Comparison of ENCODE assay signal across 30 mouse cellular contexts in the genomic region with DNA sequence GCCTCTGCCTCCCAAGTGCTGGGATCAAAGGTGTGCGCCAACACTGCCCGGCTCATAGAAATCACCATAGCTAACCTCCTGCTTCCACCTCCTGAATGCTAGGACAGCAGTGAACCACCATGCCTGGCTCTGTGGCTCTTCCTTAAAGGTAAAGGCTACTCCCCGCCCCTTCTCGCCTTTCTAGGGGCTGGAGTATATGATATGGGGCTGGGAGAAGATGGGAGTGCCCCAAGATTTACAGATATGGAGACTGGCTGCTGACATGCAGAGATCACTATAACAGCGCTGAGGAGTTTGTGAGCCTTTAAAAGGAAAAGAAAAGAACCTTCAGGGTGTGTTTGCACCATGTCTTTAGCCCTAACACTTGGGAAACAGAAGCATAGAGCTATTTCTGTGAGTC. TPM values are rescaled to one million over a fixed set of nuclear protein-coding genes. Genes with fewer than 3 reads are reported as not detected.
"Had no signal": no experiment of that assay in that cellular context is flagged by ENCODE, and none has a peak within 500 bp of the region (broad histone marks: within the 10 kb centered on the region; RNA-seq: fewer than 3 reads in every experiment).

No protein-coding gene starts in this region.

- H3K4me2 ChIP-seq: limb, embryonic 12.5 days; limb, embryonic 15.5 days; midbrain, embryonic 12.5 days; midbrain, embryonic 15.5 days; neural tube, embryonic 12.5 days; neural tube, embryonic 15.5 days; stomach, embryonic 15.5 days had no signal

- H3K9ac ChIP-seq: limb, embryonic 12.5 days; limb, embryonic 15.5 days; midbrain, embryonic 12.5 days; midbrain, embryonic 15.5 days; neural tube, embryonic 12.5 days; neural tube, embryonic 15.5 days; stomach, embryonic 15.5 days had no signal

- H3K4me3 ChIP-seq: left cerebral cortex, adult 2 months; limb, embryonic 12.5 days; limb, embryonic 15.5 days; midbrain, embryonic 12.5 days; midbrain, embryonic 15.5 days; neural tube, embryonic 12.5 days; neural tube, embryonic 15.5 days; stomach, embryonic 15.5 days had no signal

- H3K27me3 ChIP-seq: limb, embryonic 12.5 days; limb, embryonic 15.5 days; midbrain, embryonic 12.5 days; midbrain, embryonic 15.5 days; neural tube, embryonic 12.5 days; neural tube, embryonic 15.5 days; stomach, embryonic 15.5 days had no signal

- H3K9me3 ChIP-seq: limb, embryonic 12.5 days; limb, embryonic 15.5 days; midbrain, embryonic 15.5 days; neural tube, embryonic 12.5 days; neural tube, embryonic 15.5 days; stomach, embryonic 15.5 days had no signal

- H3K27ac ChIP-seq: left cerebral cortex, adult 2 months; limb, embryonic 12.5 days; limb, embryonic 15.5 days; midbrain, embryonic 12.5 days; midbrain, embryonic 15.5 days; neural tube, embryonic 12.5 days; neural tube, embryonic 15.5 days; stomach, embryonic 15.5 days had no signal

- DNase-seq: kidney, adult 18-20 months; kidney, adult 9 months; kidney, postnatal 36 days; layer of hippocampus, postnatal 36 days; left cerebral cortex, postnatal 4 days; lung, adult 2 months; lung, postnatal 14 days; lung, postnatal 4 days; right cerebral cortex, adult 18-20 months; right cerebral cortex, postnatal 14 days; right cerebral cortex, postnatal 4 days; spleen, adult 18-20 months; thymus, adult 18-20 months; thymus, postnatal 36 days had no signal

- ATAC-seq: inflammation-experienced regulatory T-cells, adult 6 months; intestine, embryonic 16.5 days; midbrain, embryonic 15.5 days had no signal

RNA-seq across cellular contexts. Expression of gene Ovol3, which starts 13.3 kb away (rescaled TPM):
- total RNA-seq: layer of hippocampus, adult 8-10 months; layer of hippocampus, postnatal 10 days; layer of hippocampus, postnatal 36 days; left cerebral cortex, adult 2 months; left cerebral cortex, postnatal 14 days; left cerebral cortex, postnatal 4 days had no signal
- polyA plus RNA-seq: inflammation-experienced regulatory T-cells, adult 6 months; intestine, embryonic 16.5 days; kidney, embryonic 16.5 days; limb, embryonic 12.5 days; lung, adult 2 months; lung, embryonic 16.5 days; midbrain, embryonic 12.5 days; midbrain, embryonic 15.5 days; neural tube, embryonic 12.5 days; neural tube, embryonic 15.5 days; stomach, embryonic 15.5 days; urinary bladder, adult 2 months had no signal
